Mouse (Mus musculus) liver, adult 2 months (tissue): ENCODE data around the gene Tatdn2.

ENCODE experiments used
- CTCF ChIP-seq: fragments of 200-500 bp; IDR thresholded peaks from 2 replicates; pipeline ENCODE4 v1.5.1; 2011; ENCODE audit warnings: low read depth, low read length, control low read depth
- POLR2A ChIP-seq: fragments of 200-500 bp; IDR thresholded peaks from 2 replicates; pipeline ENCODE4 v1.6.1; 2011; ENCODE audit warnings: low read length, control low read depth; ENCODE audit not compliant: insufficient read depth; ENCODE audit errors: extremely low read depth

- TF ChIP-seq CTCF, result no peak
- no peak for TF ChIP-seq POLR2A
These were observed 664 bp downstream of the Tatdn2 start for GRCm38 (mm10) chr6:113697222-113698205.
